Mouse (Mus musculus): Measurements from ENCODE around the gene Lhx3.

Lhx3 gene

GRCm38 (mm10) chr2:26201926-26202848 lies 5.9 kb downstream of the Lhx3 start:
- DNase-seq (ENCODE audit: low read depth, low spot score) = no peak

GRCm38 (mm10) chr2:26198488-26198887 lies 9.6 kb downstream of the Lhx3 start:
- no peak for DNase-seq (ENCODE audit: low read depth, low spot score)

GRCm38 (mm10) chr2:26194552-26195339 lies 13.3 kb downstream of the Lhx3 start:
- no peak for DNase-seq (ENCODE audit: low read depth, low spot score)

- no peak for DNase-seq (ENCODE audit: low read depth, low spot score)
These were observed 19.6 kb downstream of the Lhx3 start for GRCm38 (mm10) chr2:26188517-26188916.

GRCm38 (mm10) chr2:26184352-26184751 lies 23.7 kb downstream of the Lhx3 start:
- no peak for DNase-seq (ENCODE audit: low read depth, low spot score)

GRCm38 (mm10) chr2:26182646-26183045 lies 25.4 kb downstream of the Lhx3 start:
- DNase-seq (ENCODE audit: low read depth, low spot score) = no peak

- DNase-seq (ENCODE audit: low read depth, low spot score) = no peak
These were observed 30.9 kb downstream of the Lhx3 start for GRCm38 (mm10) chr2:26177189-26177588.

- no peak for DNase-seq (ENCODE audit: low read depth, low spot score)
These were observed 31.4 kb downstream of the Lhx3 start for GRCm38 (mm10) chr2:26176731-26177130.

GRCm38 (mm10) chr2:26175191-26175590 lies 32.9 kb downstream of the Lhx3 start:
- DNase-seq (ENCODE audit: low read depth, low spot score) = no peak

GRCm38 (mm10) chr2:26172166-26172565 lies 35.9 kb downstream of the Lhx3 start:
- no peak for DNase-seq (ENCODE audit: low read depth, low spot score)

GRCm38 (mm10) chr2:26170376-26170775 lies 37.7 kb downstream of the Lhx3 start:
- no peak for DNase-seq (ENCODE audit: low read depth, low spot score)

GRCm38 (mm10) chr2:26168843-26169579 lies 39.1 kb downstream of the Lhx3 start:
- no peak for DNase-seq (ENCODE audit: low read depth, low spot score)

GRCm38 (mm10) chr2:26166890-26167289 lies 41.2 kb downstream of the Lhx3 start:
- DNase-seq (ENCODE audit: low read depth, low spot score) = no peak

- no peak for DNase-seq (ENCODE audit: low read depth, low spot score)
These were observed 50.0 kb downstream of the Lhx3 start for GRCm38 (mm10) chr2:26158064-26158463.

GRCm38 (mm10) chr2:26156191-26156977 lies 51.7 kb downstream of the Lhx3 start:
- no peak for DNase-seq (ENCODE audit: low read depth, low spot score)

- DNase-seq (ENCODE audit: low read depth, low spot score) = no peak
These were observed 52.4 kb downstream of the Lhx3 start for GRCm38 (mm10) chr2:26155737-26156136.

- no peak for DNase-seq (ENCODE audit: low read depth, low spot score)
These were observed 53.5 kb downstream of the Lhx3 start for GRCm38 (mm10) chr2:26154586-26154985.

GRCm38 (mm10) chr2:26153909-26154340 lies 54.2 kb downstream of the Lhx3 start:
- DNase-seq (ENCODE audit: low read depth, low spot score) = peak; percentile 62

GRCm38 (mm10) chr2:26153295-26153694 lies 54.8 kb downstream of the Lhx3 start:
- DNase-seq (ENCODE audit: low read depth, low spot score) = no peak

All from c-Kit-negative CD71-positive TER-119-positive erythroid progenitor cells, embryonic 14.5 days (primary cell).